Mouse (Mus musculus) liver, embryonic 13.5 days (tissue): ENCODE data around the gene Lrp10. TPM values are rescaled to one million over a fixed set of nuclear protein-coding genes. Genes with fewer than 3 reads are reported as not detected.

ENCODE experiments used
- ATAC-seq: fragments of 200-750 bp; cut with Nextera tagmentation; 2 replicates; pipeline ENCODE4 v1.8.0; 2017; ENCODE audit warnings: low read depth, mild to moderate bottlenecking, moderate number of reproducible peaks, moderate library complexity
- DNase-seq: peaks from one replicate; pipeline ENCODE4 v3.0.0; 2022
- H3K27ac ChIP-seq: fragments of 300-500 bp; sonication (generic); 2 replicates; pipeline ENCODE4 v1.5.1; 2015; ENCODE audit warnings: moderate library complexity, mild to moderate bottlenecking, inconsistent platforms
- H3K27me3 ChIP-seq: fragments of 300-500 bp; sonication (generic); 2 replicates; pipeline ENCODE4 v1.6.1; 2015; ENCODE audit warnings: mild to moderate bottlenecking, inconsistent platforms
- H3K36me3 ChIP-seq: fragments of 300-500 bp; sonication (generic); 2 replicates; pipeline ENCODE4 v1.6.1; 2015; ENCODE audit warnings: mild to moderate bottlenecking, inconsistent platforms
- H3K4me1 ChIP-seq: fragments of 300-500 bp; sonication (generic); replicated peaks from 2 replicates; pipeline ENCODE4 v1.6.1; 2015; ENCODE audit warnings: inconsistent platforms
- H3K4me2 ChIP-seq: fragments of 300-500 bp; sonication (generic); 2 replicates; pipeline ENCODE4 v1.6.1; 2015; ENCODE audit warnings: inconsistent platforms, mild to moderate bottlenecking, moderate library complexity
- H3K4me3 ChIP-seq: fragments of 300-500 bp; sonication (generic); replicated peaks from 2 replicates; pipeline ENCODE4 v1.5.1; 2015; ENCODE audit warnings: mild to moderate bottlenecking, inconsistent platforms
- H3K9ac ChIP-seq: fragments of 300-500 bp; sonication (generic); 2 replicates; pipeline ENCODE4 v1.6.1; 2015; ENCODE audit warnings: mild to moderate bottlenecking, inconsistent platforms
- H3K9me3 ChIP-seq: fragments of 300-500 bp; sonication (generic); replicated peaks from 2 replicates; pipeline ENCODE4 v1.6.1; 2016; ENCODE audit warnings: inconsistent platforms
- WGBS: fragments of 180-500 bp; shearing (Covaris S2); methylation state at CpG from one replicate; pipeline ENCODE4 v1.1.7; 2015; ENCODE audit not compliant: insufficient replicate concordance; 5-methylcytosine and 5-hydroxymethylcytosine counted together
- polyA plus RNA-seq: library from polyadenylated mRNA; unstranded; fragments of >200 nt; fragmentation: Nextera tagmentation; extraction: Ambion mirVana; gene quantifications from 2 replicates; pipeline ENCODE4 v1.2.1, GENCODE M21; 2015

The Lrp10 gene
- polyA plus RNA-seq = 18.4 and 21.2 TPM in 2 replicates

GRCm38 (mm10) chr14:54463959-54464292 lies at the start of gene Lrp10:
Lrp10 (plus strand) TSS chr14:54464137.
- H3K27ac ChIP-seq = peak within 1 kb of the TSS; percentile 94
- H3K36me3 ChIP-seq = peaks cover 28% of the 10 kb centered on the region
- H3K9ac ChIP-seq = peak within 1 kb of the TSS; percentile 94
- no peaks in the 10 kb centered on the region for H3K27me3 ChIP-seq
- H3K4me2 ChIP-seq = peak within 1 kb of the TSS; percentile 86
- WGBS = 0% methylated on average over 31 of the region's 35 CpGs
- peaks cover 40% of the 10 kb centered on the region for H3K4me1 ChIP-seq
- peak; percentile 86 for ATAC-seq
- H3K4me3 ChIP-seq = peak within 1 kb of the TSS; percentile 93
- H3K9me3 ChIP-seq = no peaks in the 10 kb centered on the region
- peak; percentile 90 for DNase-seq

GRCm38 (mm10) chr14:54415241-54416020 lies 48.5 kb upstream of the Lrp10 start:
- Histone ChIP-seq H3K4me3 (no peak overlapping the region), H3K9me3 (no peaks in the 10 kb centered on the region), H3K4me1 (peaks cover 50% of the 10 kb centered on the region), H3K27me3 (0 out of 2 replicates have a peak, but pooled peaks cover 4% of the 10 kb centered on the region), H3K4me2 (no peak overlapping the region), H3K36me3 (no peaks in the 10 kb centered on the region), H3K9ac (0 out of 2 replicates have a peak overlapping the region, but pooled peaks have one; percentile 17), H3K27ac (no peak overlapping the region)
- WGBS = 40% methylated on average over 13 of the region's 13 CpGs
- DNase-seq = no peak
- ATAC-seq = no peak

GRCm38 (mm10) chr14:54416229-54416775 lies 47.6 kb upstream of the Lrp10 start:
- Histone ChIP-seq H3K9ac (no peak overlapping the region), H3K27me3 (0 out of 2 replicates have a peak, but pooled peaks cover 4% of the 10 kb centered on the region), H3K9me3 (no peaks in the 10 kb centered on the region), H3K4me3 (no peak overlapping the region), H3K36me3 (no peaks in the 10 kb centered on the region), H3K4me2 (no peak overlapping the region), H3K4me1 (peaks cover 43% of the 10 kb centered on the region), H3K27ac (no peak overlapping the region)
- DNase-seq (no peak), ATAC-seq (no peak)
- 50% methylated on average over 5 of the region's 5 CpGs for WGBS

- Histone ChIP-seq H3K4me1 (peaks cover 43% of the 10 kb centered on the region), H3K27me3 (0 out of 2 replicates have a peak, but pooled peaks cover 4% of the 10 kb centered on the region), H3K4me2 (peak overlapping the region; percentile 64), H3K27ac (no peak overlapping the region), H3K9ac (peak overlapping the region; percentile 68; the same call in 1 of the 2 replicates), H3K36me3 (no peaks in the 10 kb centered on the region), H3K9me3 (no peaks in the 10 kb centered on the region), H3K4me3 (peak overlapping the region; percentile 47; the same call in 1 of the 2 replicates)
- no peak for ATAC-seq
- 66% methylated on average over 4 of the region's 4 CpGs for WGBS
- no peak for DNase-seq
Observed at GRCm38 (mm10) chr14:54416830-54417229, 47.1 kb upstream of the Lrp10 start.

- Histone ChIP-seq H3K4me3 (peak within 1 kb of the TSS; percentile 47), H3K36me3 (no peaks in the 10 kb centered on the region), H3K9ac (peak within 1 kb of the TSS; percentile 68), H3K4me2 (peak within 1 kb of the TSS; percentile 64), H3K4me1 (peaks cover 43% of the 10 kb centered on the region), H3K9me3 (no peaks in the 10 kb centered on the region), H3K27me3 (0 out of 2 replicates have a peak, but pooled peaks cover 4% of the 10 kb centered on the region), H3K27ac (peak within 1 kb of the TSS; percentile 44; the same call in 1 of the 2 replicates)
- DNase-seq (peak; percentile 52), ATAC-seq (peak; percentile 75)
- 5% methylated on average over 19 of the region's 19 CpGs for WGBS
Observed at GRCm38 (mm10) chr14:54417623-54418081, 46.3 kb upstream of the Lrp10 start, which contains the start of gene Slc7a7. Slc7a7 (minus strand) TSS chr14:54417780.

GRCm38 (mm10) chr14:54421014-54421413 lies 42.9 kb upstream of the Lrp10 start:
- Histone ChIP-seq H3K4me2 (no peak overlapping the region), H3K4me3 (no peak overlapping the region), H3K4me1 (peaks cover 45% of the 10 kb centered on the region), H3K27ac (no peak overlapping the region), H3K9me3 (no peaks in the 10 kb centered on the region), H3K36me3 (no peaks in the 10 kb centered on the region), H3K9ac (no peak overlapping the region), H3K27me3 (no peaks in the 10 kb centered on the region)
- WGBS = 66% methylated on average over 2 of the region's 2 CpGs
- ATAC-seq (no peak), DNase-seq (no peak)

- WGBS = 48% methylated on average over 5 of the region's 5 CpGs
- H3K4me2 ChIP-seq = no peak overlapping the region
Observed at GRCm38 (mm10) chr14:54423406-54423805, 40.5 kb upstream of the Lrp10 start.

GRCm38 (mm10) chr14:54424634-54425033 lies 39.3 kb upstream of the Lrp10 start:
- peak; percentile 56 for ATAC-seq
- WGBS = 9% methylated on average over 1 of the region's 1 CpGs
- Histone ChIP-seq H3K4me2 (peak overlapping the region; percentile 50), H3K4me3 (0 out of 2 replicates have a peak overlapping the region, but pooled peaks have one; percentile 18), H3K9me3 (no peaks in the 10 kb centered on the region), H3K9ac (peak overlapping the region; percentile 18; the same call in 1 of the 2 replicates), H3K4me1 (peaks cover 58% of the 10 kb centered on the region), H3K27ac (peak overlapping the region; percentile 84), H3K27me3 (peaks cover 6% of the 10 kb centered on the region), H3K36me3 (peaks cover 14% of the 10 kb centered on the region)
- no peak for DNase-seq

More at GRCm38 (mm10) chr14:54423406-54423805, 40.5 kb upstream of the Lrp10 start:
- no peak for ATAC-seq
- Histone ChIP-seq H3K9ac (no peak overlapping the region), H3K36me3 (peaks cover 2% of the 10 kb centered on the region; the same call in 1 of the 2 replicates), H3K4me1 (peaks cover 47% of the 10 kb centered on the region), H3K4me3 (no peak overlapping the region), H3K27ac (no peak overlapping the region; the same call in 1 of the 2 replicates), H3K27me3 (no peaks in the 10 kb centered on the region), H3K9me3 (no peaks in the 10 kb centered on the region)
- no peak for DNase-seq

- H3K4me3 ChIP-seq = peak overlapping the region; percentile 82
Observed at GRCm38 (mm10) chr14:54425540-54425939, 38.4 kb upstream of the Lrp10 start.

GRCm38 (mm10) chr14:54426003-54426688 lies 37.8 kb upstream of the Lrp10 start:
- Histone ChIP-seq H3K9ac (peak overlapping the region; percentile 83), H3K27me3 (peaks cover 21% of the 10 kb centered on the region), H3K9me3 (no peaks in the 10 kb centered on the region), H3K27ac (peak overlapping the region; percentile 84), H3K36me3 (peaks cover 20% of the 10 kb centered on the region), H3K4me3 (peak overlapping the region; percentile 82), H3K4me1 (peaks cover 73% of the 10 kb centered on the region), H3K4me2 (peak overlapping the region; percentile 73)
- 27% methylated on average over 14 of the region's 14 CpGs for WGBS
- no peak for DNase-seq
- ATAC-seq = no peak

More at GRCm38 (mm10) chr14:54425540-54425939, 38.4 kb upstream of the Lrp10 start:
- peak overlapping the region; percentile 84 for H3K27ac ChIP-seq
- H3K4me2 ChIP-seq = peak overlapping the region; percentile 73
- WGBS = 18% methylated on average over 1 of the region's 1 CpGs
- ATAC-seq (no peak), DNase-seq (no peak)
- peaks cover 20% of the 10 kb centered on the region for H3K36me3 ChIP-seq
- H3K27me3 ChIP-seq = peaks cover 15% of the 10 kb centered on the region
- H3K9ac ChIP-seq = peak overlapping the region; percentile 83; the same call in 1 of the 2 replicates
- H3K9me3 ChIP-seq = no peaks in the 10 kb centered on the region
- H3K4me1 ChIP-seq = peaks cover 67% of the 10 kb centered on the region
